Comparison of ENCODE assay signal across 21 mouse cellular contexts in the genomic region with DNA sequence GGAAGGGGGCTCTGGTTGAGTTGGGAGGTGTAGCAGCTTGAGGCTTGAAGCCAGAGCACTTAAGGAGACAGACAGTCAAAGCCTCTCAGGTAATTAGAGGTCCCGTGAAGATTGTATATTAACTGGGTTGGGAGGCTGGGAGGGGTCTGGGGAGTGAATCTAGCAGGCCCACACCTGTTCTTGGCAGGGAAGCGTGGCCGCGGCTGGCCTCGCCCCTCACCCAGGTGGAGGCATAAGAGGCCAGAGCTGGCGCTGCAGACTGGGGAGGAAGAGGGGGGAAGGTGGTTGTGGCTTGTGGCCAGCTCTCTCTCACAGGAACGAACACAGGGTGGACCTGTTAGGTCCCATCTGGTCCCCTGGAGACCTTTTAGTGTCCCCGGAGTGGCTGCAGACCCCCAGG. TPM values are rescaled to one million over a fixed set of nuclear protein-coding genes. Genes with fewer than 3 reads are reported as not detected.
DNase-seq lines count a peak whose midpoint lies in the region; ATAC-seq and TF ChIP-seq lines count a peak whose summit lies in the region.
"Had no signal": no experiment of that assay in that cellular context is flagged by ENCODE, and none has a peak within 500 bp of the region (broad histone marks: within the 10 kb centered on the region; RNA-seq: fewer than 3 reads in every experiment).

No protein-coding gene starts in this region.

- no peaks in the 10 kb centered on the region for H3K9me3 ChIP-seq in kidney, embryonic 15.5 days (replicated peaks)
- no peaks in the 10 kb centered on the region for H3K9me3 ChIP-seq in ES-E14 (ENCODE audit: control insufficient read depth, insufficient read depth, low read depth, low read length)
- no peaks in the 10 kb centered on the region for H3K9me3 ChIP-seq in intestine, embryonic 16.5 days (ENCODE audit: control insufficient read depth, low read length)
- no peaks in the 10 kb centered on the region for H3K9me3 ChIP-seq in stomach, embryonic 15.5 days
- H3K9me3 ChIP-seq in midbrain, embryonic 15.5 days, result no peaks in the 10 kb centered on the region
- H3K9me3 ChIP-seq: embryonic facial prominence, embryonic 12.5 days; forebrain, embryonic 13.5 days; G1E; heart, embryonic 13.5 days; hindbrain, embryonic 15.5 days had no signal

- H3K4me1 ChIP-seq in kidney, embryonic 15.5 days, result peaks cover 74% of the 10 kb centered on the region
- peaks cover 7 to 44% of the 10 kb centered on the region in 2 experiments; a peak in 3 of 4 replicates for H3K4me1 ChIP-seq in ES-E14 (ENCODE audit: control insufficient read depth in 2 of 2, insufficient read depth in 2 of 2, low read length in 2 of 2, poor library complexity in 1 of 2)
- peaks cover 60% of the 10 kb centered on the region for H3K4me1 ChIP-seq in intestine, embryonic 16.5 days (ENCODE audit: control insufficient read depth, insufficient read depth, low read length)
- peaks cover 42% of the 10 kb centered on the region for H3K4me1 ChIP-seq in stomach, embryonic 15.5 days
- peaks cover 11% of the 10 kb centered on the region for H3K4me1 ChIP-seq in midbrain, embryonic 15.5 days

- 0 out of 2 replicates have a peak overlapping the region, but pooled peaks have one; percentile 1 for H3K4me3 ChIP-seq in kidney, embryonic 15.5 days (replicated peaks)
- H3K4me3 ChIP-seq in ES-E14 (ENCODE audit: insufficient read depth in 1 of 2, low read depth in 1 of 2, low read length in 2 of 2, poor library complexity in 1 of 2, severe bottlenecking in 1 of 2), result no peak overlapping the region
- peak overlapping the region; percentile 68 for H3K4me3 ChIP-seq in intestine, embryonic 16.5 days (ENCODE audit: low read length)
- no peak overlapping the region for H3K4me3 ChIP-seq in stomach, embryonic 15.5 days (replicated peaks)
- no peak overlapping the region for H3K4me3 ChIP-seq in midbrain, embryonic 15.5 days
- H3K4me3 ChIP-seq: embryonic facial prominence, embryonic 12.5 days; forebrain, embryonic 13.5 days; heart, embryonic 13.5 days; hindbrain, embryonic 15.5 days had no signal

- peak overlapping the region; percentile 17; the same call in 1 of the 2 replicates for H3K4me2 ChIP-seq in kidney, embryonic 15.5 days
- H3K4me2 ChIP-seq in intestine, embryonic 16.5 days (ENCODE audit: low read depth, low read length), result peak overlapping the region; percentile 94
- peak overlapping the region; percentile 97 for H3K4me2 ChIP-seq in stomach, embryonic 15.5 days
- no peak overlapping the region for H3K4me2 ChIP-seq in midbrain, embryonic 15.5 days
- H3K4me2 ChIP-seq: embryonic facial prominence, embryonic 12.5 days; forebrain, embryonic 13.5 days; heart, embryonic 13.5 days; hindbrain, embryonic 15.5 days had no signal

- 70% methylated on average over 8 of the region's 8 CpGs for WGBS in kidney, embryonic 15.5 days
- WGBS in intestine, embryonic 16.5 days, result 46% methylated on average over 8 of the region's 8 CpGs
- 53% methylated on average over 8 of the region's 8 CpGs for WGBS in stomach, embryonic 15.5 days
- 86% methylated on average over 8 of the region's 8 CpGs for WGBS in midbrain, embryonic 15.5 days

- in situ Hi-C loops in ES-E14 (cut with MboI; ENCODE audit: low sequenced_read_pairs in 2 of 2, unreplicated experiment in 2 of 2), result no loop called here

- DNase-seq in kidney, adult 11 months, result no peak
- DNase-seq in ES-E14 (ENCODE audit: low read depth, low spot score), result no peak
- DNase-seq in ovary, adult 18-20 months (ENCODE audit: low spot score), result no peak
- DNase-seq: adrenal gland, postnatal 10 days; cerebellum, adult 11 months; cerebellum, adult 8-10 months; cerebellum, postnatal 14 days; embryo, embryonic 11 days; forebrain, postnatal 0 days; gastrocnemius, postnatal 14 days; heart, postnatal 36 days had no signal

- H3K36me3 ChIP-seq in kidney, embryonic 15.5 days, result no peaks in the 10 kb centered on the region
- no peaks in the 10 kb centered on the region; the same call in 1 of the 2 replicates for H3K36me3 ChIP-seq in ES-E14 (ENCODE audit: control insufficient read depth, insufficient read depth, low read length, poor library complexity, severe bottlenecking)
- 0 out of 2 replicates have a peak, but pooled peaks cover 3% of the 10 kb centered on the region for H3K36me3 ChIP-seq in intestine, embryonic 16.5 days (ENCODE audit: control insufficient read depth, insufficient read depth, low read length)
- H3K36me3 ChIP-seq in stomach, embryonic 15.5 days, result no peaks in the 10 kb centered on the region
- H3K36me3 ChIP-seq in midbrain, embryonic 15.5 days (replicated peaks), result no peaks in the 10 kb centered on the region
- H3K36me3 ChIP-seq: embryonic facial prominence, embryonic 12.5 days; heart, embryonic 13.5 days; hindbrain, embryonic 15.5 days had no signal

- no peak for ATAC-seq in kidney, embryonic 15.5 days (replicated peaks; ENCODE audit: low FRiP score)
- no peak for ATAC-seq in intestine, embryonic 16.5 days
- no peak for ATAC-seq in stomach, embryonic 15.5 days (ENCODE audit: insufficient read depth, low FRiP score, low read depth)
- no peak for ATAC-seq in activated CD4-positive, CD25-positive, alpha-beta regulatory T cell, adult 4 months
- ATAC-seq in midbrain, embryonic 15.5 days (replicated peaks), result no peak
- ATAC-seq: forebrain, embryonic 13.5 days; forebrain, postnatal 0 days had no signal

- H3K27me3 ChIP-seq in kidney, embryonic 15.5 days, result peaks cover 15% of the 10 kb centered on the region; the same call in 1 of the 2 replicates
- no peaks in the 10 kb centered on the region for H3K27me3 ChIP-seq in intestine, embryonic 16.5 days (replicated peaks; ENCODE audit: control insufficient read depth, insufficient read depth, low read length)
- H3K27me3 ChIP-seq in stomach, embryonic 15.5 days (replicated peaks), result no peaks in the 10 kb centered on the region
- H3K27me3 ChIP-seq in midbrain, embryonic 15.5 days (replicated peaks), result peaks cover 41% of the 10 kb centered on the region

- H3K27ac ChIP-seq in kidney, embryonic 15.5 days, result peak overlapping the region; percentile 46
- H3K27ac ChIP-seq in ES-E14 (ENCODE audit: insufficient read depth, low read depth, low read length, poor library complexity, severe bottlenecking), result no peak overlapping the region
- peak overlapping the region; percentile 76 for H3K27ac ChIP-seq in intestine, embryonic 16.5 days (ENCODE audit: low read length)
- H3K27ac ChIP-seq in stomach, embryonic 15.5 days, result no peak overlapping the region
- H3K27ac ChIP-seq in midbrain, embryonic 15.5 days, result no peak overlapping the region
- H3K27ac ChIP-seq: embryonic facial prominence, embryonic 12.5 days; forebrain, embryonic 13.5 days; heart, embryonic 13.5 days; hindbrain, embryonic 15.5 days had no signal

- H3K9ac ChIP-seq in kidney, embryonic 15.5 days, result no peak overlapping the region
- H3K9ac ChIP-seq in ES-E14 (ENCODE audit: insufficient read depth, low read depth, low read length, poor library complexity, severe bottlenecking), result peak overlapping the region; percentile 18; the same call in 1 of the 2 replicates
- H3K9ac ChIP-seq in intestine, embryonic 16.5 days (ENCODE audit: low read depth, low read length), result peak overlapping the region; percentile 54
- H3K9ac ChIP-seq in stomach, embryonic 15.5 days, result no peak overlapping the region
- H3K9ac ChIP-seq in midbrain, embryonic 15.5 days, result no peak overlapping the region
- H3K9ac ChIP-seq: embryonic facial prominence, embryonic 12.5 days; forebrain, embryonic 13.5 days; forebrain, postnatal 0 days; heart, embryonic 13.5 days; hindbrain, embryonic 15.5 days had no signal

TF ChIP-seq in ES-E14, 5 proteins besides CTCF, POLR2A, EP300 and RAD21:
- TF ChIP-seq ZNF384 (IDR thresholded peaks at IDR 0.05; ENCODE audit: low read depth, low read length) (no peak), CHD2 (IDR thresholded peaks at IDR 0.05; ENCODE audit: low read depth, low read length) (no peak), HCFC1 (IDR thresholded peaks at IDR 0.05; ENCODE audit: borderline replicate concordance, insufficient read depth, low read length) (no peak), ZC3H11A (IDR thresholded peaks at IDR 0.05; ENCODE audit: borderline replicate concordance, low read depth, low read length) (no peak), MAFK (IDR thresholded peaks at IDR 0.05; ENCODE audit: insufficient read depth, low read depth, low read length) (no peak)

RNA-seq across cellular contexts. Expression of gene Itpr3, which starts 3.6 kb away (rescaled TPM):
- 7.4 and 8.3 TPM in 2 replicates for polyA plus RNA-seq in kidney, embryonic 15.5 days (2015; fragmentation: Nextera tagmentation; extraction: Ambion mirVana)
- total RNA-seq in ES-E14 (2012; rRNA removed), result 44.1 and 74.5 TPM in 2 replicates
- 12.1 and 16.5 TPM in 2 replicates for polyA plus RNA-seq in intestine, embryonic 16.5 days (2015; fragmentation: Nextera tagmentation; extraction: Ambion mirVana)
- polyA plus RNA-seq in stomach, embryonic 15.5 days (2015; fragmentation: Nextera tagmentation; extraction: Ambion mirVana), result 10.8 and 12.3 TPM in 2 replicates
- polyA plus RNA-seq in activated CD4-positive, CD25-positive, alpha-beta regulatory T cell, adult 4 months (2017; shearing (Covaris generic)), result 1 to 10 TPM; 5.8 to 6.4 TPM
- polyA plus RNA-seq in midbrain, embryonic 15.5 days (2015; fragmentation: Nextera tagmentation; extraction: Ambion mirVana), result 0.78 and 0.80 TPM in 2 replicates

RNA-seq across cellular contexts. Expression of gene Bak1, which starts 31.9 kb away (rescaled TPM):
- 7.1 and 8.5 TPM in 2 replicates for polyA plus RNA-seq in kidney, embryonic 15.5 days (2015; fragmentation: Nextera tagmentation; extraction: Ambion mirVana)
- 36.4 and 53.2 TPM in 2 replicates for total RNA-seq in ES-E14 (2012; rRNA removed)
- polyA plus RNA-seq in intestine, embryonic 16.5 days (2015; fragmentation: Nextera tagmentation; extraction: Ambion mirVana), result 8.5 and 10.3 TPM in 2 replicates
- polyA plus RNA-seq in stomach, embryonic 15.5 days (2015; fragmentation: Nextera tagmentation; extraction: Ambion mirVana), result 4.6 and 5.7 TPM in 2 replicates
- polyA plus RNA-seq in activated CD4-positive, CD25-positive, alpha-beta regulatory T cell, adult 4 months (2017; shearing (Covaris generic)), result 10 to 100 TPM in 1 of 2 experiments, 1 to 10 TPM in 1; 9.8 to 17.6 TPM
- polyA plus RNA-seq in midbrain, embryonic 15.5 days (2015; fragmentation: Nextera tagmentation; extraction: Ambion mirVana), result 3.5 and 4.2 TPM in 2 replicates

Comparison
In these comparisons a context has a peak if more than half of its experiments do, and no peak if none do; other contexts are left out.
1. H3K27ac ChIP-seq: peak in kidney, embryonic 15.5 days (single experiment) and intestine, embryonic 16.5 days (single experiment); none in ES-E14 (single experiment), stomach, embryonic 15.5 days (single experiment) and midbrain, embryonic 15.5 days (single experiment).
2. H3K4me3 ChIP-seq: peak in kidney, embryonic 15.5 days (single experiment) and intestine, embryonic 16.5 days (single experiment); none in ES-E14 (0 of 2), stomach, embryonic 15.5 days (single experiment) and midbrain, embryonic 15.5 days (single experiment).
3. H3K9ac ChIP-seq: peak in ES-E14 (single experiment) and intestine, embryonic 16.5 days (single experiment); none in kidney, embryonic 15.5 days (single experiment), stomach, embryonic 15.5 days (single experiment) and midbrain, embryonic 15.5 days (single experiment).